Mouse (Mus musculus) forebrain, embryonic 12.5 days (tissue): ENCODE results near the gene Smagp. TPM values are rescaled to one million over a fixed set of nuclear protein-coding genes. Genes with fewer than 3 reads are reported as not detected.

Experiments
- ATAC-seq: fragments of 200-750 bp; cut with Nextera tagmentation; 2 replicates; pipeline ENCODE4 v1.8.0; 2017; ENCODE audit warnings: moderate TSS enrichment; ENCODE audit not compliant: low FRiP score
- H3K27ac ChIP-seq: fragments of 300-500 bp; sonication (generic); 2 replicates; pipeline ENCODE4 v1.5.1; 2016; ENCODE audit warnings: mild to moderate bottlenecking
- H3K27me3 ChIP-seq: fragments of 300-500 bp; sonication (generic); 2 replicates; pipeline ENCODE4 v1.6.1; 2016; ENCODE audit warnings: mild to moderate bottlenecking
- H3K36me3 ChIP-seq: fragments of 300-500 bp; sonication (generic); replicated peaks from 2 replicates; pipeline ENCODE4 v1.6.1; 2016; ENCODE audit warnings: mild to moderate bottlenecking
- H3K4me1 ChIP-seq: fragments of 300-500 bp; sonication (generic); 2 replicates; pipeline ENCODE4 v1.6.1; 2016
- H3K4me2 ChIP-seq: fragments of 300-500 bp; sonication (generic); 2 replicates; pipeline ENCODE4 v1.6.1; 2016; ENCODE audit warnings: mild to moderate bottlenecking, moderate library complexity
- H3K4me3 ChIP-seq: fragments of 300-500 bp; sonication (generic); replicated peaks from 2 replicates; pipeline ENCODE4 v1.5.1; 2016; ENCODE audit warnings: mild to moderate bottlenecking
- H3K9ac ChIP-seq: fragments of 300-500 bp; sonication (generic); 2 replicates; pipeline ENCODE4 v1.6.1; 2016; ENCODE audit warnings: mild to moderate bottlenecking
- H3K9me3 ChIP-seq: fragments of 300-500 bp; sonication (generic); 2 replicates; pipeline ENCODE4 v1.6.1; 2016
- WGBS: fragments of 180-500 bp; shearing (Covaris S2); methylation state at CpG from one replicate; pipeline ENCODE4 v1.1.7; 2016; 5-methylcytosine and 5-hydroxymethylcytosine counted together
- polyA plus RNA-seq: library from polyadenylated mRNA; unstranded; fragments of >200 nt; fragmentation: Nextera tagmentation; extraction: Ambion mirVana; gene quantifications from 2 replicates; pipeline ENCODE4 v1.2.1, GENCODE M21; 2016

Smagp gene
- polyA plus RNA-seq, 1 experiment from 2014 or later, result 2.8 TPM

DNA sequence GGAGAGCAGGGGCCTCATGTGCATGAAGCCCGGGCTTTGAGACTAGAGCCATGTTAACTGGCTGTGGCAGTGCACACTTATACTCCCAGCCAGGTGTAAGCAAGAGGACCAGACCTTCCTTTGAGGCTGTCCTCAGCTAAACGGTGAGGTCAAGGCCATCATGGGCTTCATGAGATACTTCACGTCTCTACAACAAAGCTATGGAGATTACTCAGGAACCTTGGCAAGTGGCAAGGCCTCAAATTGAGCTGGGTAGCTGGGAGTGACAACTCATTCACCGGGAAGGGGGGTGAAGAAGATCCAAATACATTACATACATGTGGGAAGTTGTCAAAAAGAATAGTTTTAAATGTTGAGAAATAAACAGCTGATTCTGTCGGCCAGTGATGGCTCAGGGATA lies 24.1 kb upstream of the Smagp start:
- H3K27ac ChIP-seq, result no peak overlapping the region
- no peak overlapping the region for H3K4me2 ChIP-seq
- 85% methylated on average over 5 of the region's 5 CpGs for WGBS
- no peak for ATAC-seq
- no peaks in the 10 kb centered on the region for H3K36me3 ChIP-seq
- no peaks in the 10 kb centered on the region; the same call in 1 of the 2 replicates for H3K4me1 ChIP-seq
- H3K4me3 ChIP-seq, result no peak overlapping the region
- no peak overlapping the region for H3K9ac ChIP-seq
- 0 out of 2 replicates have a peak, but pooled peaks cover 4% of the 10 kb centered on the region for H3K27me3 ChIP-seq
- no peaks in the 10 kb centered on the region for H3K9me3 ChIP-seq

- Histone ChIP-seq H3K9me3 (no peaks in the 10 kb centered on the region), H3K9ac (no peak overlapping the region), H3K4me2 (no peak overlapping the region), H3K36me3 (no peaks in the 10 kb centered on the region), H3K27me3 (0 out of 2 replicates have a peak, but pooled peaks cover 4% of the 10 kb centered on the region), H3K4me1 (no peaks in the 10 kb centered on the region), H3K4me3 (no peak overlapping the region), H3K27ac (no peak overlapping the region)
- 86% methylated on average over 9 of the region's 9 CpGs for WGBS
- ATAC-seq, result no peak
Measured at GRCm38 (mm10) chr15:100660306-100660705, 23.6 kb upstream of the Smagp start.

- Histone ChIP-seq H3K27me3 (no peaks in the 10 kb centered on the region), H3K36me3 (no peaks in the 10 kb centered on the region), H3K9me3 (no peaks in the 10 kb centered on the region), H3K4me2 (no peak overlapping the region), H3K9ac (no peak overlapping the region), H3K4me1 (no peaks in the 10 kb centered on the region), H3K27ac (no peak overlapping the region), H3K4me3 (no peak overlapping the region)
- WGBS, result 80% methylated on average over 5 of the region's 5 CpGs
- ATAC-seq, result no peak
Measured at GRCm38 (mm10) chr15:100655201-100655600, 18.5 kb upstream of the Smagp start.

- Histone ChIP-seq H3K36me3 (no peaks in the 10 kb centered on the region), H3K9me3 (no peaks in the 10 kb centered on the region), H3K9ac (no peak overlapping the region), H3K4me1 (no peaks in the 10 kb centered on the region), H3K27me3 (no peaks in the 10 kb centered on the region), H3K4me3 (no peak overlapping the region), H3K27ac (no peak overlapping the region), H3K4me2 (no peak overlapping the region)
- ATAC-seq, result no peak
- 82% methylated on average over 1 of the region's 1 CpGs for WGBS
Measured at GRCm38 (mm10) chr15:100654271-100654670, 17.5 kb upstream of the Smagp start.

GRCm38 (mm10) chr15:100651610-100652009 lies 14.9 kb upstream of the Smagp start:
- Histone ChIP-seq H3K4me3 (no peak overlapping the region), H3K27ac (no peak overlapping the region), H3K4me2 (no peak overlapping the region), H3K9ac (no peak overlapping the region), H3K36me3 (no peaks in the 10 kb centered on the region), H3K9me3 (no peaks in the 10 kb centered on the region), H3K4me1 (no peaks in the 10 kb centered on the region), H3K27me3 (no peaks in the 10 kb centered on the region)
- no peak for ATAC-seq
- WGBS, result 85% methylated on average over 9 of the region's 9 CpGs

DNA sequence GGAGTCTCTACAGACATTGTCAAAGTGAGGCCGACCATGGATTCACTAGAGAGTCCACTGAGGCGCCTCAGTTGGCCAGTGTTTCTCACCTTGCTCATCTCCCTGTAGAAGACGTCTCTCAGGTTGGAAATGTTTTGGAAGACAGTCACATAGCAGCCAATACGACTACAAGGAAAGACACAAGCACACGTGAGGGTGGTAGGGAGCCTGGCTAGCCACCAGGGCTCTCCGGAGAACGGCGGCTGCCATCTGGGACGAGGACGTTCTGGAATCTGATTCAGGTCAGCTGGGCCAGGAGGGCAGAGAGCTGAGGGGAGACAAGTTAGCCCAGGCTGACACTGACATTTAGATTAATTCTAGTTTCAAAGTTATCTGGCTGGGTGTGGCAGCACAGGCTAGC lies 13.4 kb upstream of the Smagp start:
- ATAC-seq, result no peak
- Histone ChIP-seq H3K9me3 (no peaks in the 10 kb centered on the region), H3K27ac (no peak overlapping the region), H3K9ac (no peak overlapping the region), H3K4me2 (no peak overlapping the region), H3K36me3 (no peaks in the 10 kb centered on the region), H3K27me3 (no peaks in the 10 kb centered on the region), H3K4me3 (no peak overlapping the region), H3K4me1 (no peaks in the 10 kb centered on the region)
- WGBS, result 87% methylated on average over 10 of the region's 10 CpGs

DNA sequence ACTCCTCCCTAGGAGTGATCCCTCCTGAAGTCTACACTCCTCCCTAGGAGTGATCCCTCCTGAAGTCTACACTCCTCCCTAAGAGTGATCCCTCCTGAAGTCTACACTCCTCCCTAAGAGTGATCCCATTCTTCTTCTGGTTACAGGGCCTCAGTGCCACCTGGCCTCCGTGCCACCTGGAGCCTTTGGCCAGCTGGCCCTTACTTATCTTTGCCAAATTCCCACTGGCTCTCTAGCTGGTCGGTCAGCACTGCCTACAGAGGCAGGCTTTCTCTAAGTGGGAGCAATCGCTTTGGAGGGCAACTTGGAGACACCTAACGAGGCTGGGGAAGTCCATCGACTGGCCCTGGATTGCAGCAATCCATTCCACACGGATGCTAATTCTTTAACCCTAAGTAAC lies 9.4 kb upstream of the Smagp start:
- Histone ChIP-seq H3K27ac (no peak overlapping the region), H3K9ac (no peak overlapping the region), H3K4me3 (no peak overlapping the region), H3K9me3 (no peaks in the 10 kb centered on the region), H3K36me3 (no peaks in the 10 kb centered on the region), H3K27me3 (no peaks in the 10 kb centered on the region), H3K4me2 (no peak overlapping the region), H3K4me1 (no peaks in the 10 kb centered on the region)
- ATAC-seq, result no peak
- 83% methylated on average over 6 of the region's 6 CpGs for WGBS

GRCm38 (mm10) chr15:100642451-100642850 lies 5.7 kb upstream of the Smagp start:
- 92% methylated on average over 7 of the region's 7 CpGs for WGBS
- Histone ChIP-seq H3K9ac (no peak overlapping the region), H3K27me3 (peaks cover 18% of the 10 kb centered on the region), H3K36me3 (no peaks in the 10 kb centered on the region), H3K4me3 (no peak overlapping the region), H3K27ac (no peak overlapping the region), H3K4me1 (no peaks in the 10 kb centered on the region), H3K9me3 (no peaks in the 10 kb centered on the region), H3K4me2 (no peak overlapping the region)
- no peak for ATAC-seq

DNA sequence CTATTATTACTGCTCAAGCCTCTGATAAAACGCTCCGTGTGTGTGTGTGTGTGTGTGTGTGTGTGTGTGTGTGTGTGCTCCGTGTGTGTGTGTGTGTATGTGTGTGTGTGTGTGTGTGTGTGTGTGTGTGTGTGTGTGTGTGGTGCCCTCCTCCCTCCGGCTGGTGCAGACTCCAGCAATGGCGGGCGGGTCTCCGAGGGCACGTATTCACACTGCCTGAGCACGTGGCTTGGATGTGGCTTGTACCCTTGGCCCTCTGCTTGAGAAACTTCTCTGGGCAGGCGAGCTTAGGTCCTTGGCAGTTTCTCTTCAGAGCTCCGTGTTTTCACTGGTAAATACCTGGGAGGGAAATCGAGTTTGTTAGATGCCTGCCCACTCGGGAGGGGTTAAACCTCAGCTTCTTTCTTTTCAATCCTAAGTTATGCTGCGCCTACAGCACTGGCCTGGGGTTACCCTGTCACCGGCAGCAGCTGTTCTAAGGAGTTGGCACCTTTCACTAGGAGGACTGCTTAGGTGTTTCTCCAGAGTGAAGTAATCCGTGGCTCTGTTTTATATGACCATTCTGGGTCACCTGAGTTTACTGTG lies 4.6 kb upstream of the Smagp start:
- Histone ChIP-seq H3K27me3 (peaks cover 30% of the 10 kb centered on the region), H3K4me1 (peaks cover 9% of the 10 kb centered on the region), H3K4me3 (no peak overlapping the region), H3K9ac (no peak overlapping the region), H3K27ac (no peak overlapping the region), H3K4me2 (no peak overlapping the region), H3K36me3 (no peaks in the 10 kb centered on the region), H3K9me3 (no peaks in the 10 kb centered on the region)
- ATAC-seq, result no peak
- WGBS, result 83% methylated on average over 9 of the region's 16 CpGs

- Histone ChIP-seq H3K9ac (no peak overlapping the region), H3K9me3 (no peaks in the 10 kb centered on the region), H3K27ac (no peak overlapping the region), H3K36me3 (no peaks in the 10 kb centered on the region), H3K4me3 (no peak overlapping the region), H3K4me1 (peaks cover 13% of the 10 kb centered on the region), H3K27me3 (peaks cover 41% of the 10 kb centered on the region), H3K4me2 (no peak overlapping the region)
- ATAC-seq, result no peak
- WGBS, result 80% methylated on average over 16 of the region's 16 CpGs
Measured at GRCm38 (mm10) chr15:100639972-100640750, 3.4 kb upstream of the Smagp start.

GRCm38 (mm10) chr15:100637661-100638060 lies 921 bp upstream of the Smagp start:
- H3K36me3 ChIP-seq, result no peaks in the 10 kb centered on the region
- no peak for ATAC-seq
- no peak overlapping the region for H3K9ac ChIP-seq
- H3K27ac ChIP-seq, result no peak overlapping the region
- no peaks in the 10 kb centered on the region for H3K9me3 ChIP-seq
- peaks cover 13% of the 10 kb centered on the region for H3K4me1 ChIP-seq
- H3K4me2 ChIP-seq, result no peak overlapping the region
- peaks cover 64% of the 10 kb centered on the region for H3K27me3 ChIP-seq
- WGBS, result 19% methylated on average over 6 of the region's 6 CpGs
- no peak overlapping the region for H3K4me3 ChIP-seq

- Histone ChIP-seq H3K27ac (no peak overlapping the region), H3K27me3 (peaks cover 76% of the 10 kb centered on the region), H3K9ac (peak overlapping the region; percentile 42; the same call in 1 of the 2 replicates), H3K4me3 (peak overlapping the region; percentile 50), H3K4me1 (peaks cover 13% of the 10 kb centered on the region), H3K36me3 (no peaks in the 10 kb centered on the region), H3K9me3 (no peaks in the 10 kb centered on the region), H3K4me2 (peak overlapping the region; percentile 81)
- no peak for ATAC-seq
- 3% methylated on average over 38 of the region's 38 CpGs for WGBS
Measured at GRCm38 (mm10) chr15:100635851-100636645, 692 bp downstream of the Smagp start.
